Mouse (Mus musculus) liver, embryonic 14.5 days (tissue): Measurements from ENCODE around the gene Mylk. TPM values are rescaled to one million over a fixed set of nuclear protein-coding genes. Genes with fewer than 3 reads are reported as not detected.

Source experiments
- ATAC-seq: fragments of 200-750 bp; cut with Nextera tagmentation; 2 replicates; pipeline ENCODE4 v1.8.0; 2017; ENCODE audit warnings: moderate number of reproducible peaks, mild to moderate bottlenecking, moderate library complexity; ENCODE audit not compliant: insufficient read depth
- DNase-seq, 3 experiments: peaks; one replicate each; pipeline ENCODE4 v3.0.0-alpha.2; 2012 to 2013; ENCODE audit warnings: low read depth in 3 of 3, low spot score in 3 of 3
- H3K27ac ChIP-seq: fragments of 300-500 bp; sonication (generic); 2 replicates; pipeline ENCODE4 v1.5.1; 2014; ENCODE audit warnings: moderate library complexity, mild to moderate bottlenecking, control low read depth, inconsistent platforms
- H3K27me3 ChIP-seq: fragments of 300-500 bp; sonication (generic); 2 replicates; pipeline ENCODE4 v1.6.1; 2014; ENCODE audit warnings: mild to moderate bottlenecking, low read length, moderate library complexity; ENCODE audit not compliant: control insufficient read depth, insufficient read depth
- H3K36me3 ChIP-seq: fragments of 300-500 bp; sonication (generic); replicated peaks from 2 replicates; pipeline ENCODE4 v1.6.1; 2014; ENCODE audit warnings: low read depth; ENCODE audit not compliant: control insufficient read depth, insufficient read depth
- H3K4me1 ChIP-seq, 2 experiments: fragments of 200-500 bp in 1 of 2; fragments of 300-500 bp in 1 of 2; sonication (generic) in 1 of 2; replicated peaks; 2 replicates each; pipeline ENCODE4 v1.6.1; 2012 to 2014; ENCODE audit warnings: antibody characterized with exemption in 1 of 2, inconsistent platforms in 1 of 2, low read length in 1 of 2; ENCODE audit not compliant: control insufficient read depth in 2 of 2, insufficient read depth in 2 of 2
- H3K4me2 ChIP-seq: fragments of 300-500 bp; sonication (generic); 2 replicates; pipeline ENCODE4 v1.6.1; 2014; ENCODE audit warnings: low read depth, mild to moderate bottlenecking, control low read depth, moderate library complexity
- H3K4me3 ChIP-seq, 2 experiments: fragments of 200-500 bp in 1 of 2; fragments of 300-500 bp in 1 of 2; sonication (generic) in 1 of 2; 2 replicates each; pipeline ENCODE4 v1.5.1; 2012 to 2014; ENCODE audit warnings: low read depth in 2 of 2, low read length in 2 of 2, mild to moderate bottlenecking in 2 of 2, control low read depth in 1 of 2, inconsistent platforms in 1 of 2, moderate library complexity in 1 of 2; ENCODE audit not compliant: insufficient read depth in 1 of 2
- H3K9ac ChIP-seq: fragments of 300-500 bp; sonication (generic); replicated peaks from 2 replicates; pipeline ENCODE4 v1.6.1; 2014; ENCODE audit warnings: mild to moderate bottlenecking, control low read depth, moderate library complexity
- H3K9me3 ChIP-seq: fragments of 300-500 bp; sonication (generic); 2 replicates; pipeline ENCODE4 v1.6.1; 2016; ENCODE audit warnings: low read length, mixed read lengths; ENCODE audit not compliant: control insufficient read depth
- CTCF ChIP-seq: IDR thresholded peaks from 2 replicates; pipeline ENCODE4 v1.5.1; 2016; ENCODE audit warnings: antibody characterized with exemption, low read depth, control low read depth
- EP300 ChIP-seq: IDR thresholded peaks from 2 replicates; pipeline ENCODE4 v1.6.1; 2016; ENCODE audit warnings: antibody characterized with exemption, low read depth
- WGBS: fragments of 180-500 bp; shearing (Covaris S2); extraction: QIAGEN DNeasy Blood & Tissue Kit; methylation state at CpG from one replicate; pipeline ENCODE4 v1.1.7; 2014; ENCODE audit not compliant: insufficient replicate concordance; 5-methylcytosine and 5-hydroxymethylcytosine counted together
- polyA plus RNA-seq, 2 experiments: library from polyadenylated mRNA; depleted of rRNA in 1 of 2; stranded (reverse) in 1 of 2; unstranded in 1 of 2; fragments of >200 nt; fragmentation: Nextera tagmentation in 1 of 2; extraction: Ambion mirVana in 1 of 2; gene quantifications; 2 replicates each; pipeline versions ENCODE4 v1.2.1 to v1.2.3; 2012 to 2014

Mylk gene
- polyA plus RNA-seq, 2 experiments = 4.4 to 5.4 TPM

- H3K4me1 ChIP-seq = peaks cover 0 to 5% of the 10 kb centered on the region in 2 experiments; a peak in 2 of 4 replicates
Measured at GRCm38 (mm10) chr16:34966620-34967081, 221.6 kb downstream of the Mylk start.

GRCm38 (mm10) chr16:34967120-34967800 is 222.2 kb downstream of the Mylk start:
- Histone ChIP-seq H3K27ac (no peak overlapping the region), H3K9me3 (no peaks in the 10 kb centered on the region), H3K4me3 (no peak overlapping the region), H3K9ac (no peak overlapping the region), H3K36me3 (no peaks in the 10 kb centered on the region), H3K27me3 (no peaks in the 10 kb centered on the region), H3K4me1 (peaks cover 0 to 5% of the 10 kb centered on the region in 2 experiments; a peak in 2 of 4 replicates), H3K4me2 (no peak overlapping the region)
- peak in 1 of 3 experiments; percentile 7 for DNase-seq
- WGBS = 58% methylated on average over 10 of the region's 10 CpGs
- peak; percentile 45 for ATAC-seq
- TF ChIP-seq CTCF = peak; percentile 76
- no peak for TF ChIP-seq EP300

More at GRCm38 (mm10) chr16:34966620-34967081, 221.6 kb downstream of the Mylk start:
- ATAC-seq (no peak), DNase-seq (no peak)
- no peak overlapping the region for H3K4me3 ChIP-seq
- H3K4me2 ChIP-seq = no peak overlapping the region
- TF ChIP-seq CTCF (no peak), EP300 (no peak)
- H3K27ac ChIP-seq = no peak overlapping the region
- WGBS = 36% methylated on average over 5 of the region's 5 CpGs
- H3K9ac ChIP-seq = no peak overlapping the region
- no peaks in the 10 kb centered on the region for H3K36me3 ChIP-seq
- H3K9me3 ChIP-seq = no peaks in the 10 kb centered on the region
- no peaks in the 10 kb centered on the region for H3K27me3 ChIP-seq

DNA sequence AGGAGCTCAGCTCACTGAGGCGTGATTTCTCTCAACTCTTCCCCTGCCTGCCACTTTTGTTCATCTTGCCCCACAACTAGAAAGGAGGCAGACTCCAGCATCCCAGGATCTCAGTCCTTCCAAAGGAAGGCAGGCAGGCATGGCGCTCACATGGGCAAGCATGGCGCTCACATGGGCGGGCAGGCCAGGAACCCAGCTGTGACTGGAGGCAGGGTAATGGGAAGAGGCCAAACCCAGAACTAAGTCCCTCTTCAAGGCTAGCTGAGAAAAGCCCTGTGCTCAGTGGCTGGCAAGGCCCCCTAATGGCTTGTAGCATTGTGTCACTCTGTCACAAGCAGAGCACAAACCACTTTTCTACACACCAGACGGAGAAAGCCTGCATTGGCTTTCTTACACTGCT is 223.2 kb downstream of the Mylk start:
- WGBS = 67% methylated on average over 5 of the region's 5 CpGs

GRCm38 (mm10) chr16:34972471-34972870 is 227.5 kb downstream of the Mylk start:
- Histone ChIP-seq H3K4me3 (no peak overlapping the region), H3K4me1 (no peaks in the 10 kb centered on the region), H3K9me3 (no peaks in the 10 kb centered on the region), H3K27ac (no peak overlapping the region), H3K4me2 (no peak overlapping the region), H3K27me3 (no peaks in the 10 kb centered on the region), H3K36me3 (no peaks in the 10 kb centered on the region), H3K9ac (no peak overlapping the region)
- WGBS = 64% methylated on average over 12 of the region's 12 CpGs
- ATAC-seq (no peak), DNase-seq (no peak)
- no peak for TF ChIP-seq CTCF
- TF ChIP-seq EP300 = no peak

More for the DNA sequence above, 223.2 kb downstream of the Mylk start:
- Histone ChIP-seq H3K9me3 (no peaks in the 10 kb centered on the region), H3K36me3 (no peaks in the 10 kb centered on the region), H3K27me3 (no peaks in the 10 kb centered on the region), H3K4me2 (no peak overlapping the region), H3K4me1 (peaks cover 0 to 5% of the 10 kb centered on the region in 2 experiments; a peak in 2 of 4 replicates), H3K27ac (no peak overlapping the region), H3K4me3 (no peak overlapping the region), H3K9ac (no peak overlapping the region)
- ATAC-seq = no peak
- TF ChIP-seq EP300 = no peak
- no peak for TF ChIP-seq CTCF
- DNase-seq = no peak

DNA sequence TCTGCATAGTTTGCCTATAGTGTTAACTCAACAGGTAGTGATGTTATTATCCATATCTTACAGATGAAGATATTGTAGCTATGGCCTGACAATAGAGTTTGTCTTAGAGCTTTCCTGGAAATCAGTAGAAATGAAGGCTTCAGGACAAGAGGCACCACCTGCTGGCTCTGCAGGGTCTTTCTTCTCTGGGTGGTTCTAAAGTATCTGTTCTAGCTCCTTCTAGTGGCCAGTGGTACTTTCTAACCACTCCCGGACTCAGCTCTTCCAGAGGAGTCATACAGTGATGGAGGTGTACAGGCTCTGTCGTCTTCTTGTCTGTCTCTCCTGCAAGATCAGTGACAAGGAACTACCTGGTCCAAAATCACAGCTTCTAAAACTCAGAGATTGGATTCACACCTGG is 230.5 kb downstream of the Mylk start:
- Histone ChIP-seq H3K36me3 (no peaks in the 10 kb centered on the region), H3K4me3 (no peak overlapping the region), H3K27ac (no peak overlapping the region), H3K9ac (no peak overlapping the region), H3K4me1 (no peaks in the 10 kb centered on the region), H3K4me2 (no peak overlapping the region), H3K9me3 (no peaks in the 10 kb centered on the region), H3K27me3 (no peaks in the 10 kb centered on the region)
- no peak for DNase-seq
- ATAC-seq = no peak
- TF ChIP-seq CTCF (peak; percentile 26), EP300 (no peak)
- 39% methylated on average over 2 of the region's 2 CpGs for WGBS
